Mouse (Mus musculus) midbrain, embryonic 16.5 days (tissue): ENCODE measurements around the gene Camk1d. TPM values are rescaled to one million over a fixed set of nuclear protein-coding genes. Genes with fewer than 3 reads are reported as not detected.

Experiments
- ATAC-seq: fragments of 200-750 bp; cut with Nextera tagmentation; 2 replicates; pipeline ENCODE4 v1.8.0; 2017; ENCODE audit warnings: moderate TSS enrichment
- H3K27ac ChIP-seq: fragments of 300-500 bp; sonication (generic); 2 replicates; pipeline ENCODE4 v1.5.1; 2014; ENCODE audit warnings: mild to moderate bottlenecking, low read length, mixed read lengths
- H3K27me3 ChIP-seq: fragments of 300-500 bp; sonication (generic); 2 replicates; pipeline ENCODE4 v1.6.1; 2014; ENCODE audit warnings: low read depth, low read length, mixed read lengths; ENCODE audit not compliant: control insufficient read depth, insufficient read depth
- H3K36me3 ChIP-seq: fragments of 300-500 bp; sonication (generic); 2 replicates; pipeline ENCODE4 v1.6.1; 2014; ENCODE audit warnings: mild to moderate bottlenecking, low read length, moderate library complexity, mixed read lengths; ENCODE audit not compliant: control insufficient read depth, insufficient read depth
- H3K4me1 ChIP-seq: fragments of 300-500 bp; sonication (generic); 2 replicates; pipeline ENCODE4 v1.6.1; 2014; ENCODE audit warnings: mild to moderate bottlenecking, low read length, mixed read lengths; ENCODE audit not compliant: control insufficient read depth, insufficient read depth
- H3K4me2 ChIP-seq: fragments of 300-500 bp; sonication (generic); 2 replicates; pipeline ENCODE4 v1.6.1; 2014; ENCODE audit warnings: mild to moderate bottlenecking, low read length, mixed read lengths
- H3K4me3 ChIP-seq: fragments of 300-500 bp; sonication (generic); 2 replicates; pipeline ENCODE4 v1.5.1; 2014; ENCODE audit warnings: low read depth, mild to moderate bottlenecking, low read length, moderate library complexity, mixed read lengths
- H3K9ac ChIP-seq: fragments of 300-500 bp; sonication (generic); 2 replicates; pipeline ENCODE4 v1.6.1; 2014; ENCODE audit warnings: low read depth, low read length, mixed read lengths
- H3K9me3 ChIP-seq: fragments of 300-500 bp; sonication (generic); replicated peaks from 2 replicates; pipeline ENCODE4 v1.6.1; 2014; ENCODE audit warnings: mild to moderate bottlenecking, low read length, mixed read lengths; ENCODE audit not compliant: control insufficient read depth, poor library complexity, severe bottlenecking
- WGBS: fragments of 180-500 bp; shearing (Covaris S2); extraction: QIAGEN DNeasy Blood & Tissue Kit; methylation state at CpG from one replicate; pipeline ENCODE4 v1.1.7; 2014; 5-methylcytosine and 5-hydroxymethylcytosine counted together
- polyA plus RNA-seq: library from polyadenylated mRNA; unstranded; fragments of >200 nt; fragmentation: Nextera tagmentation; extraction: Ambion mirVana; gene quantifications from 2 replicates; pipeline ENCODE4 v1.2.1, GENCODE M21; 2015

Gene Camk1d
- polyA plus RNA-seq, 1 experiment from 2014 or later = 7.7 TPM

- Histone ChIP-seq H3K36me3 (no peaks in the 10 kb centered on the region), H3K27me3 (no peaks in the 10 kb centered on the region), H3K4me3 (no peak overlapping the region), H3K4me2 (no peak overlapping the region), H3K9me3 (no peaks in the 10 kb centered on the region), H3K9ac (no peak overlapping the region), H3K4me1 (no peaks in the 10 kb centered on the region), H3K27ac (no peak overlapping the region)
- no peak for ATAC-seq
- 90% methylated on average over 9 of the region's 9 CpGs for WGBS
Measured at GRCm38 (mm10) chr2:5663499-5663898, 50.8 kb downstream of the Camk1d start.

GRCm38 (mm10) chr2:5661946-5662345, 52.4 kb downstream of the Camk1d start:
- Histone ChIP-seq H3K36me3 (no peaks in the 10 kb centered on the region), H3K9ac (no peak overlapping the region), H3K4me2 (no peak overlapping the region), H3K27ac (no peak overlapping the region), H3K4me3 (no peak overlapping the region), H3K27me3 (no peaks in the 10 kb centered on the region), H3K9me3 (no peaks in the 10 kb centered on the region), H3K4me1 (no peaks in the 10 kb centered on the region)
- WGBS = 72% methylated on average over 5 of the region's 5 CpGs
- ATAC-seq = no peak

GRCm38 (mm10) chr2:5658000-5658399, 56.3 kb downstream of the Camk1d start:
- H3K27ac ChIP-seq = no peak overlapping the region
- H3K4me2 ChIP-seq = no peak overlapping the region
- no peaks in the 10 kb centered on the region for H3K4me1 ChIP-seq
- H3K4me3 ChIP-seq = no peak overlapping the region
- H3K9ac ChIP-seq = no peak overlapping the region
- no peaks in the 10 kb centered on the region for H3K9me3 ChIP-seq
- no peak for ATAC-seq
- no peaks in the 10 kb centered on the region for H3K36me3 ChIP-seq
- H3K27me3 ChIP-seq = no peaks in the 10 kb centered on the region
- 82% methylated on average over 3 of the region's 3 CpGs for WGBS

GRCm38 (mm10) chr2:5656326-5656725, 58.0 kb downstream of the Camk1d start:
- Histone ChIP-seq H3K4me2 (no peak overlapping the region), H3K4me1 (no peaks in the 10 kb centered on the region), H3K9me3 (no peaks in the 10 kb centered on the region), H3K27me3 (no peaks in the 10 kb centered on the region), H3K36me3 (no peaks in the 10 kb centered on the region), H3K4me3 (no peak overlapping the region), H3K9ac (no peak overlapping the region), H3K27ac (no peak overlapping the region)
- 84% methylated on average over 3 of the region's 3 CpGs for WGBS
- no peak for ATAC-seq

GRCm38 (mm10) chr2:5652071-5652470, 62.2 kb downstream of the Camk1d start:
- WGBS = 92% methylated on average over 6 of the region's 6 CpGs
- H3K4me3 ChIP-seq = no peak overlapping the region
- no peak overlapping the region for H3K9ac ChIP-seq
- H3K27me3 ChIP-seq = no peaks in the 10 kb centered on the region
- no peak overlapping the region for H3K4me2 ChIP-seq
- H3K27ac ChIP-seq = no peak overlapping the region
- ATAC-seq = no peak
- no peaks in the 10 kb centered on the region for H3K4me1 ChIP-seq
- no peaks in the 10 kb centered on the region for H3K36me3 ChIP-seq
- no peaks in the 10 kb centered on the region for H3K9me3 ChIP-seq

- H3K27me3 ChIP-seq = no peaks in the 10 kb centered on the region
- H3K36me3 ChIP-seq = no peaks in the 10 kb centered on the region
- no peaks in the 10 kb centered on the region for H3K4me1 ChIP-seq
- WGBS = 91% methylated on average over 10 of the region's 10 CpGs
- no peak overlapping the region for H3K9ac ChIP-seq
- H3K27ac ChIP-seq = no peak overlapping the region
- no peaks in the 10 kb centered on the region for H3K9me3 ChIP-seq
- no peak overlapping the region for H3K4me3 ChIP-seq
- H3K4me2 ChIP-seq = no peak overlapping the region
- no peak for ATAC-seq
Measured at GRCm38 (mm10) chr2:5651285-5651870, 62.9 kb downstream of the Camk1d start.

GRCm38 (mm10) chr2:5649226-5649625, 65.1 kb downstream of the Camk1d start:
- no peak overlapping the region for H3K27ac ChIP-seq
- H3K4me3 ChIP-seq = no peak overlapping the region
- no peak for ATAC-seq
- H3K4me2 ChIP-seq = no peak overlapping the region
- 83% methylated on average over 5 of the region's 5 CpGs for WGBS
- no peaks in the 10 kb centered on the region for H3K36me3 ChIP-seq
- no peaks in the 10 kb centered on the region for H3K9me3 ChIP-seq
- H3K27me3 ChIP-seq = no peaks in the 10 kb centered on the region
- no peaks in the 10 kb centered on the region for H3K4me1 ChIP-seq
- no peak overlapping the region for H3K9ac ChIP-seq

- no peak overlapping the region for H3K27ac ChIP-seq
- WGBS = 83% methylated on average over 6 of the region's 6 CpGs
- H3K36me3 ChIP-seq = no peaks in the 10 kb centered on the region
- ATAC-seq = no peak
- H3K9me3 ChIP-seq = no peaks in the 10 kb centered on the region
- H3K4me1 ChIP-seq = no peaks in the 10 kb centered on the region
- no peak overlapping the region for H3K4me2 ChIP-seq
- H3K27me3 ChIP-seq = no peaks in the 10 kb centered on the region
- no peak overlapping the region for H3K4me3 ChIP-seq
- H3K9ac ChIP-seq = no peak overlapping the region
Measured at GRCm38 (mm10) chr2:5648764-5649163, 65.6 kb downstream of the Camk1d start.

- Histone ChIP-seq H3K9me3 (no peaks in the 10 kb centered on the region), H3K27me3 (no peaks in the 10 kb centered on the region), H3K4me3 (no peak overlapping the region), H3K4me1 (peaks cover 6% of the 10 kb centered on the region), H3K27ac (no peak overlapping the region), H3K9ac (no peak overlapping the region), H3K36me3 (no peaks in the 10 kb centered on the region), H3K4me2 (no peak overlapping the region)
- no peak for ATAC-seq
- WGBS = 85% methylated on average over 5 of the region's 5 CpGs
Measured at GRCm38 (mm10) chr2:5646322-5646721, 68.0 kb downstream of the Camk1d start.
